Mouse (Mus musculus): ENCODE measurements around the gene Rps13.
A peak's percentile ranks its signal among the peaks of the same experiment; 100 is the strongest.

The Rps13 gene

GRCm38 (mm10) chr7:116294961-116295360, 39.0 kb downstream of the Rps13 start:
- no peak for DNase-seq (ENCODE audit: extremely low read depth, insufficient read length, low spot score)

GRCm38 (mm10) chr7:116292377-116292776, 41.6 kb downstream of the Rps13 start:
- DNase-seq (ENCODE audit: extremely low read depth, insufficient read length, low spot score) = no peak

GRCm38 (mm10) chr7:116290559-116290958, 43.4 kb downstream of the Rps13 start:
- DNase-seq (ENCODE audit: extremely low read depth, insufficient read length, low spot score) = no peak

- no peak for DNase-seq (ENCODE audit: extremely low read depth, insufficient read length, low spot score)
Measured at GRCm38 (mm10) chr7:116288996-116289395, 45.0 kb downstream of the Rps13 start.

GRCm38 (mm10) chr7:116287959-116288358, 46.0 kb downstream of the Rps13 start:
- DNase-seq (ENCODE audit: extremely low read depth, insufficient read length, low spot score) = no peak

- DNase-seq (ENCODE audit: extremely low read depth, insufficient read length, low spot score) = peak; percentile 73
Measured at GRCm38 (mm10) chr7:116286611-116287355, 47.2 kb downstream of the Rps13 start.

- DNase-seq (ENCODE audit: extremely low read depth, insufficient read length, low spot score) = no peak
Measured at GRCm38 (mm10) chr7:116286173-116286572, 47.8 kb downstream of the Rps13 start.

- DNase-seq (ENCODE audit: extremely low read depth, insufficient read length, low spot score) = no peak
Measured at GRCm38 (mm10) chr7:116285216-116285615, 48.8 kb downstream of the Rps13 start.

- peak; percentile 82 for DNase-seq (ENCODE audit: extremely low read depth, insufficient read length, low spot score)
Measured at GRCm38 (mm10) chr7:116282755-116283154, 51.2 kb downstream of the Rps13 start.

All from 3134 (cell line).